Mouse (Mus musculus) kidney, adult 2 months (tissue): ENCODE data around the gene Mcm5. TPM values are rescaled to one million over a fixed set of nuclear protein-coding genes. Genes with fewer than 3 reads are reported as not detected.

Experiments used
- DNase-seq: peaks from one replicate; pipeline ENCODE4 v3.0.0; 2021
- H3K27ac ChIP-seq: fragments of 200-500 bp; 2 replicates; pipeline ENCODE4 v1.5.1; 2012; ENCODE audit warnings: low read depth, low read length, control low read depth, inconsistent platforms; ENCODE audit not compliant: insufficient read depth
- H3K27me3 ChIP-seq: fragments of 200-500 bp; replicated peaks from 2 replicates; pipeline ENCODE4 v1.6.1; 2012; ENCODE audit warnings: mild to moderate bottlenecking, moderate library complexity, low read length, inconsistent platforms; ENCODE audit not compliant: control insufficient read depth, insufficient read depth
- H3K36me3 ChIP-seq: fragments of 200-500 bp; 2 replicates; pipeline ENCODE4 v1.6.1; 2012; ENCODE audit warnings: mild to moderate bottlenecking, moderate library complexity, low read length, inconsistent platforms; ENCODE audit not compliant: control insufficient read depth, insufficient read depth
- H3K4me1 ChIP-seq: fragments of 200-500 bp; 2 replicates; pipeline ENCODE4 v1.6.1; 2011; ENCODE audit warnings: low read length; ENCODE audit not compliant: control insufficient read depth, insufficient read depth
- H3K4me3 ChIP-seq: fragments of 200-500 bp; 2 replicates; pipeline ENCODE4 v1.5.1; 2011; ENCODE audit warnings: mild to moderate bottlenecking, low read depth, low read length, control low read depth; ENCODE audit not compliant: insufficient read depth
- CTCF ChIP-seq: fragments of 200-500 bp; conservative IDR thresholded peaks from 2 replicates; pipeline ENCODE4 v1.5.1; 2011; ENCODE audit warnings: low read depth, mild to moderate bottlenecking, control low read depth, low read length, moderate library complexity, mixed read lengths; ENCODE audit not compliant: insufficient read depth, insufficient read length
- POLR2A ChIP-seq: fragments of 200-500 bp; IDR thresholded peaks from one replicate; pipeline ENCODE4 v1.6.1; 2011; ENCODE audit warnings: low read depth, low read length, control low read depth
- WGBS: fragments of 180-500 bp; shearing (Covaris S2); methylation state at CpG from one replicate; pipeline ENCODE4 v1.1.7; 2018; 5-methylcytosine and 5-hydroxymethylcytosine counted together
- polyA plus RNA-seq: library from polyadenylated mRNA; depleted of rRNA; stranded (reverse); fragments of >200 nt; gene quantifications from 2 replicates; pipeline ENCODE4 v1.2.3, GENCODE M21; 2012

Mcm5 gene
- polyA plus RNA-seq, 1 experiment: 5.7 TPM

DNA sequence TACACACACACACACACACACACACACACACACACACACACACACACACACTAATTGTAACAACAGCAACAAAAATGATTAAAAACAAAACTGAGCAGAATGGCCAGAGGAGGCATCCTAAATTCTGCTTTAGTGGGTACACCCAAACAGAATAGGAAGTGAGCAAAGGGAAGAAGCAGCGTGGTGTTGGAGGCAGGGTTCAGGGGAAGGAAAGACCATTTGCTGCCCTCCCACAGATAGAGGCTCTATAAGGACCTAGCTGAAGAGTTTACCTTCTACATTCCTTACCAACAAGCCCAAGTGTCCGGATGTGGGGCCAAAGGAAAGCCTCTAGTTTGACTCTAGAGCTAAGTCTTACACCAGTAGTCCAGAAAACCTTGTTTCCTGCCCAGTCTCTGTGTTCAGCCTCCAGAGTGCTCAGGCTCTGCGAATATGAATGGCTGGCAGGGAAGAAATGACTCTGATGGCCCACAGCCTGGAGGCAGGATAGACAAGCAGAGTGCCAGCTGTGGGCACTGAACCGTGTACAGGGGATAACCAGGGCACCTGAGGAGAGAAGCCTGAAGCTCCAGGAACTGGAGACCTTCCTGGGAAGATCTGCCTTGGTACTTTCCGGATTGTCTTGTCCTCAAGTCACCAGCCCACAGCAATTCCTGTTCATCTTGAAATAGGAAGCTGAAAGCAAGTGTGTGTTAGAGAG is 41.7 kb downstream of the Mcm5 start:
- Histone ChIP-seq H3K27me3 (no peaks in the 10 kb centered on the region), H3K36me3 (no peaks in the 10 kb centered on the region), H3K4me1 (no peaks in the 10 kb centered on the region), H3K4me3 (no peak overlapping the region), H3K27ac (no peak overlapping the region)
- no peak for TF ChIP-seq POLR2A
- TF ChIP-seq CTCF: no peak
- DNase-seq: peak; percentile 65
- 57% methylated on average over 5 of the region's 5 CpGs for WGBS

DNA sequence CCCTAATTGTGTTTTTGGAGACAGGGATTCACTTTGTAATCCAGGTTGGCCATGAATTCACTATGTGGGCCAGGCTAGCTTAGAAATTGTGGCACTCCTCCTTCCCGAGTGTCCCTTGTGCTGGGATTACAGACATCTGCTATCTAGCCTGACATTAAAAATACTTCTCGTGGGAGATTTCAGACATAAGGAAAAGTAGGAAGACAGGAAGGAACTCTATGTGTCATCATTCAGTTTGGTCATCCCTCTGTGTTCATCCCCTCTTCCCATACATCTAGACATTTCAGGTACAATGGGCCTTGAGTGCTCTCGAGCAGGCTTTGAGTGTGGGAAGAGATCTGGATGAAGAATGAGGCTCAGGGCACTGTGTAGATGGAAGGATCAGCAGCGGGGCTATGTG is 42.4 kb downstream of the Mcm5 start:
- WGBS: 83% methylated on average over 4 of the region's 4 CpGs
- Histone ChIP-seq H3K4me3 (no peak overlapping the region), H3K27me3 (no peaks in the 10 kb centered on the region), H3K4me1 (no peaks in the 10 kb centered on the region), H3K27ac (no peak overlapping the region), H3K36me3 (no peaks in the 10 kb centered on the region)
- DNase-seq: no peak
- TF ChIP-seq POLR2A (no peak), CTCF (no peak)

- TF ChIP-seq POLR2A (no peak), CTCF (no peak)
- 73% methylated on average over 2 of the region's 2 CpGs for WGBS
- Histone ChIP-seq H3K27ac (no peak overlapping the region), H3K4me1 (no peaks in the 10 kb centered on the region), H3K27me3 (no peaks in the 10 kb centered on the region), H3K36me3 (no peaks in the 10 kb centered on the region), H3K4me3 (no peak overlapping the region)
- no peak for DNase-seq
Observed at GRCm38 (mm10) chr8:75152505-75153082, 43.2 kb downstream of the Mcm5 start.

DNA sequence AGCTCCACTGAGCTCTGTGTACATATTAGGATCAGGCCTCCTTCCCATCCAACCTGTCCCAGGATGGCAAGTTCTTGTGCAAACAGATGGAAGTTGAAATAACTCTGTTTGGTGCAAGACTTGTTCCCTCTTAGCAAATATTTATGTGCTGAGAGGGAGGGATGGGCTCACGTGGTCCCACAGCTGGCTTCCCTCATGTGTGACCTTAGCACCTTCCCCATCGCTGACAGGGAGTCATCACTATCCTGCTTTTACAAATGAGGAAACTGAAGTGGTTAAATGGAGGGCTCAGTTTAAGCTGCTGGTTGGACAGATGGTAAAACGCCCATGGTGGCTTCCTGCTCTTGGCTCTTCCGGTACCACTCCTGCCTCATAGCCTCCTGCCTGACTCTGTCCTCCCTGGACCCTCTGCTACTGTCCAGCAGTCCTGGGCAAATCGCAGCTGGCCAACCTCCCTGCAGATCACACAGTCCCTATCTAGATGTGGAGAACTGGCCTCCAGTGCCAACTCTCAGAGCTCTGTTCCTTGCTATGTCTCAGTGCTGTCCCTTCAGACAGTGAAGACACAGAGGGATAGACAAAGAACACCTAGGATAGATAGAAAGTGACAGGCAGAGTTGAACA is 45.6 kb downstream of the Mcm5 start:
- H3K4me1 ChIP-seq: no peaks in the 10 kb centered on the region
- TF ChIP-seq CTCF (no peak), POLR2A (no peak)
- H3K36me3 ChIP-seq: no peaks in the 10 kb centered on the region
- no peak overlapping the region for H3K4me3 ChIP-seq
- no peak overlapping the region for H3K27ac ChIP-seq
- no peak for DNase-seq
- WGBS: 55% methylated on average over 5 of the region's 5 CpGs
- H3K27me3 ChIP-seq: no peaks in the 10 kb centered on the region

DNA sequence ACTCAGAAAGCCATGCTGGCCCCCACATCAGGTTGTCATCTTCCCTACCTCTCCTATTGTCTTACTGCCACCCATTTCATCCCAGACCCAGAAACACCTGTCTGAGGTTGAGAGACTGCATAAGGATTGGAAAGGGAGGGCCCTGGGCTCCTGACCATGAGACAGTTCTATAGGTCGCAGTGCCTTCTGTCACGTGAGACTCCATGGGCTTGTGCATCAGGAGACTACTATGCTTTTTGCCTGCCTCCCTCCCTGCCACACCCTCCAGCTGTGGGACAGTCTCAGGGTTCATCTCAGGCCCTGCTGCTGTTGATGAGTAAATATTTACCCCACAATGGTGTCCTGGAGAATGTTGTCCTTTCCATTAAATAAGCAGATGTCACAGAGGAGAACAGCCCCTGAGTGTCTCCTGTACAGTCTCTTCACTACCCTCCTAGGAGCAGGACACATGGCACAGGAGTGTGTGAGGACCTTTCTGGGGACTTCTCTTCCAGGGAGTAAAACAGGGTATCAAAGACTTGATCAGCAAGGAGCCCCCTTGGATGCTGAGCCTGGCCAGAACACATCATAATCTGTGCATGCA is 46.5 kb downstream of the Mcm5 start:
- TF ChIP-seq POLR2A (no peak), CTCF (no peak)
- Histone ChIP-seq H3K4me1 (no peaks in the 10 kb centered on the region), H3K27me3 (no peaks in the 10 kb centered on the region), H3K36me3 (no peaks in the 10 kb centered on the region), H3K4me3 (no peak overlapping the region), H3K27ac (no peak overlapping the region)
- no peak for DNase-seq
- WGBS: 66% methylated on average over 2 of the region's 2 CpGs

DNA sequence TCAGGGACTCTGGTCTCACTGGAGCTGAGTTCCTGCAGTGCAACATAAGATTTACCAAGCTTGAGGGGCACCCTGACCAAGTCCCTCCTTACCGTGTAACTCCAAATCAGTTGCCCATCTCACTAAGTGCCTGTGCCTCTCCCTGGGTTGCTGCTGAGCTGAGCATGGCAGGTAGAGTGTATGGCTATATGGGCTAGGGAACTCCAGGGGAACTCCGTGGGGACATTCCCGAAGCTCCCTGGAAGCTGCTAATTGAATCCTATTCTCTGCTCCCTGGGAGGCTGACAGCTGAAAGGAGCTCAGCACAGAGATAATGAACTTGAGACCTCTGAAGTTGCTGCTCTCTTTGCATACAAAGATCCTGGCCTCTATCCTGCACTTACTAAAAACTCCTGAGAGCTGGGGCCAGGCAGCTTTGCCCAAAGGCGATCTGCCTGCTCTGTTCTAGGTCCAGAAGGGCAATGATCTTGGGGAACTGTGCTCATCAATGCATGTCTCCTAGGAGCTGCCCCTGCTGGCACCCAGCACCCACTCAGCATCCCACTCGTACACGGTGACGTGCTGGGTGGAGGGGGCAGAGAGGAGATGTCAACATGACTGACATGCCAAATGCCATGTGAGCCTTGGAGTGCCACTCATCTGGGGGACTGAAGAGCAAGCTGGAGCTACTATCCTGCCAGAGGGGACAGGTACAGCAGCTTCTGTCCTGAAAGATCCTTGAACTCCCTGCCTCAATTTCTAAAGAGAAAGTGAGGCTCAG is 48.3 kb downstream of the Mcm5 start:
- no peaks in the 10 kb centered on the region for H3K27me3 ChIP-seq
- H3K4me3 ChIP-seq: no peak overlapping the region
- H3K4me1 ChIP-seq: no peaks in the 10 kb centered on the region
- TF ChIP-seq POLR2A (no peak), CTCF (no peak)
- no peak for DNase-seq
- WGBS: 43% methylated on average over 7 of the region's 7 CpGs
- H3K27ac ChIP-seq: no peak overlapping the region
- no peaks in the 10 kb centered on the region for H3K36me3 ChIP-seq
